Mouse (Mus musculus) erythroid progenitor cell, adult 5-6 weeks (primary cell): ENCODE measurements around the gene Park7. TPM values are rescaled to one million over a fixed set of nuclear protein-coding genes. Genes with fewer than 3 reads are reported as not detected.
"Not testable (repeated sequence)": the region's sequence is repeated elsewhere in the genome, so short reads cannot be mapped to it uniquely, and the experiment has no call there.

Experiments
- ATAC-seq: replicated peaks from 2 replicates; pipeline ENCODE4 v1.8.0; 2016; ENCODE audit warnings: moderate number of reproducible peaks, mild to moderate bottlenecking, moderate TSS enrichment, inconsistent platforms; ENCODE audit not compliant: poor library complexity, low FRiP score, severe bottlenecking
- total RNA-seq, 2 experiments: library from RNA; stranded (forward) in 1 of 2; stranded (reverse) in 1 of 2; fragments of 150-400 nt in 1 of 2; fragments of 186-747, 209-891 nt in 1 of 2; gene quantifications; 2 replicates each; pipeline versions ENCODE4 v1.2.3 to v1.2.4; 2015 to 2017; ENCODE audit warnings: low replicate concordance in 2 of 2

Gene Park7
- total RNA-seq, 2 experiments from 2014 or later = 62.5 to 104 TPM

DNA sequence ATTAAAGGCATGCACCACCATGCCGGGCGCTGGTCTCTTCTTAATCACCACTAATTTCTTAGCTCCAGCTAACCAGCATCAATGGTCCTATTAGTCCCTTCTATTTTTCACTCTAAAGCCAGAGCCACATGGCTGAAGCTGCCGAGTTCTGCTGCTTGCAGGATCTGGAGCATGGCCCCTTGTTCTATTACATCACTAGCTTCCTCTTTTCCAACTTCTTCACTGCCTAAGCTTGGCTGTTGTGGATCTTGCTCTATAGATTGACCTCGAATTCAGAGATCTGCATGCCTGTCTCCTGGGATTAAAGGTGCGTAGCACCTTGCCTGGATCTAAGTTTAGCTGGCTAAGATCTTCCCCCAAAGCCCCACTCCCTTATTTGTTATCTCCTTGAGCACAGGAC lies 31.6 kb downstream of the Park7 start:
- ATAC-seq = no peak

DNA sequence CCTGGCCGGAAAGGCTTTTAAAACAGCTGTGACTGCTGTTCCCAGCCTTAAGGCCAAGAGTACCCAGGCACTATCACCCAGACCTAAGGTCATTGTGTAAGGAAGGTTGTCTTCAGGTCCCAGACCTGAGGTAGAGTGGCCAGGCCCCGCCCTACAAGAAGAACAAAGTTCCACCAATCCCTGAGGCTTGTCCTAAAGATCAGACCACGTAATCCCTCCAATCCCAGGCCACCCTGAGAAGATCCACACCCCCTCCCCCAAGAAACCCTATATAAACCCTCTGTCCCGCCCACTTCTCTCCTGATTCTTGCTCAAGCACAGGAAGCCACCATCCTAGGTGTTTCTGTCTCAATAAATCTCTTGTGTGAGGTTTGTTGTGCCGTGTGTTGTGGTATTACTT lies 33.9 kb downstream of the Park7 start:
- no peak for ATAC-seq

DNA sequence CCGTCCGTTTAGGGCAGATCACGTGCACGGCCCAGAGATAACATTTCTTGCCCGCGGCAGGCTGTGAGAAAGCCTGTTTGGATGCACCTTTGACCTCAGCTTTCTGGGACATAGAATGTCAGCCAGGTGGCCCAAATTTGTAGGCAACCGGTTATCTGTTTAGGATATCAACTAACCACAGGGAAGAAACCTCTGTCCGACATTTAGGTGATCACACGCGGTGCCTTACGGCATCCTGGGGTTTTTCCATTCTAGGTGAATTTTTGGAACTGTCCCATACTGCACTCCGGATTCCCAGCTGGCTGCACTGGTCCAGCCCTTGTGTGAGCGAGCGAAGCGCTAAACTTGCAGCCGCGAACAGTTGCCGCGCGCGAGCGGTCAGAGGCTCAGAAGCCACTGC lies 34.6 kb downstream of the Park7 start:
- ATAC-seq = no peak

DNA sequence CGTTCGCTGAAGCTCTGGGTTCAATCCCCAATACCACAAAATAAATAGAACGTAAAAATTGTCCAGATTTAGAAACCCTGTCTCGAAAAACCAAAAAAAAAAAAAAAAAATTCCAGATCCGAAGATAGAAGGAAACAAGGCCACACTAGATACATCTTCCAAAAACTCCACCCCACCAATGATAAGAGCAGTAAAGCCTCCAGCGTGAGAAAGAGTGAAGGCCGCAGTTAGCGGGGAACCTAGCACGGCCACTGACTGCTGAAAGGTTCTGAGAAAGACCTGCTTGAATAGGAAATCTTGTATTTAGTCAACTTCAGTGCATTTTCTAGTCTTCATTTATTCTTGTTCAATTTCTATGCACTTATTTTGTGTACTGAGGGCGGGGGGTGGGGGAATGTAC lies 38.8 kb downstream of the Park7 start:
- no peak for ATAC-seq

DNA sequence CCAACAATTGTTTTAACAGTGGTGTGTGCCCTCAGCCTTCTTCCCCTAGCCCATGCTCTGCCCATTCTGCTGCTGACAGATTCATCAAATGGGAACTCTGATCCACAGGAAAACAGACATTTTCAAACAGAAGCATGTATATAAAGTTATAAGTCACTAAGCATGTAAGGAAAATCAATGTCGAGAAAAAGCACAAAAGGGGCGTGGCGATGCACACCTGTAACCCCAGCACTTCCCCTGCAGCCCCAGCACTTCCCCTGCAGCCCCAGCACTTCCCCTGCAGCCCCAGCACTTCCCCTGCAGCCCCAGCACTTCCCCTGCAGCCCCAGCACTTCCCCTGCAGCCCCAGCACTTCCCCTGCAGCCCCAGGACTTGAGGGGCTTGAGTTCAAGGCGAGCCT lies 39.8 kb downstream of the Park7 start:
- not testable (repeated sequence) for ATAC-seq

DNA sequence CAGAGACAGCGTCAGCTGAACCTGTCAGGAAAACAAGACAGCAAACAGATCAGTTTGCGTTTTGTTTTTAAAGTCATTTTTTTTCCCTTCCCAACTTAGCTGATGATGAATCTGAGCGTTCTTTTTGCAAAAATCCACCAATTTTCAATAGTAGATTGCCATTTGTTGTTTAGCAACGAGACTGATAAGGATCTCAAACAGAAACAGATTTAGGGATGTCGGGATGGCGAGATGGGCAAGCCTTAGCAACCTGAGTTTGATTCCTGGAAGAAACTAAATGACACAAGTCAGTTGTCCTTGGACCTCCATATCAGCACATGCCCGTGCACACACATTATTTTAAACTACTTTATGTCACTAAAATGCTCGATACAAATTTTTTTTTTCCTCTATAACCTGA lies 41.6 kb downstream of the Park7 start:
- ATAC-seq = no peak

DNA sequence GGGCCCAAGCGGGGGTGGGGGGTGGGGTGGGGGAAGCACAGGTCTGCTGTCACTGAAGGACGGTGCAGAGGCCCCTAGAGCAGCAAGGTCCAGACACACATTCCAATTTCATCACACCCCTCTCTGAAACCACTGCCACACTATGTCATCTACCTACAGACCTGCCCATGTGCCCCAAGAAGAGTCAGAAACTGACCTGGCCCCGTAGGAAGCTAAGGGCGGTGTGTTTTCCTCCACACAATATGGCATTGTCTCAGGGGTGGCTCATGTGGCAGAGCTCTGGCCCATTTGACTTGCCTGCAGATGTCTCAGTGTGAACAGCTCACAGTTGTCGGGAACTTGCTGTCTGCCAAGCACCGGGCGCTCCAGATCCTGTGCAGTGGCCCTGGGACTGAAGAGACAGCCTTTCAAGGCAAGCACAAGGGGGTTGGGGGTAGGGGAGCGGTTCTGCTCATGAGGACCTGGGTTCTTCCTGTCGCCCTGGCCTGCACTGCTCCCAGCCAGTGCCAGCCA lies 42.0 kb downstream of the Park7 start:
- no peak for ATAC-seq

DNA sequence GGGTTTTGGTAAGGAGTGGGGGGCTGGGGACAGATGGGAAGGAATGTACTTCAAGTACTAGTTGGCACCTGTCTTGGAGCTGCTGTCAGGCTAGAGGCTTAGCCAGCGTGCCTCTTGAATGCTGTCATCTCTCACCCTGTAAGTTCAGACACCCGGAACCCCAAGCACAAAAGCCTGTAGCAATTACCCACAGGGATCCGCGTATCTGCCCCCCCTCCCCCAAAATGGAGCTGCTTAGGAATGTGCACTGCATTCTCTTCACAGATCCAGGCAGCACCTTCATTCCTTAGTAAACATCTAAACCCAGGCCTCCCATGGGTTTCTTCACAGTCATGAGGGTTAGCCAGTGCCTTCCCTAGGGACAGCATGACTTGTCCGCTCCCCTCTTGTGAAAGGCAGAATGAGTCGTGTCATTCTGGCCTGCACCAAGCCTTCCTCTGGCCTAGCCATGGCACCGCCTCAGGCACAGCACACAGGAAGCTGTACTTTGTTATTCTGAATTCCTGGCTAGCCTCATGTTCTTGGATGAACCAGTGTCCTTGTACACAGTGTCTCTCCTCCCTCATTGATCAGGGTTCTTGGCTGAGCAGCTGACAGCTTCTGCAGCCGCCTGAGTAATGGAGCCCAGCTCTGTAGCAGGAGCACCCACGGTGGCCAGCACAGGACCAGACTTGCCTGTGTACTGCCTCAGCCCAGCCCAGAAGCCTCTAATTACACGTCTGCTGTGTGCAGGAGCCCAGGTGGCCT lies 42.7 kb downstream of the Park7 start:
- ATAC-seq = no peak

DNA sequence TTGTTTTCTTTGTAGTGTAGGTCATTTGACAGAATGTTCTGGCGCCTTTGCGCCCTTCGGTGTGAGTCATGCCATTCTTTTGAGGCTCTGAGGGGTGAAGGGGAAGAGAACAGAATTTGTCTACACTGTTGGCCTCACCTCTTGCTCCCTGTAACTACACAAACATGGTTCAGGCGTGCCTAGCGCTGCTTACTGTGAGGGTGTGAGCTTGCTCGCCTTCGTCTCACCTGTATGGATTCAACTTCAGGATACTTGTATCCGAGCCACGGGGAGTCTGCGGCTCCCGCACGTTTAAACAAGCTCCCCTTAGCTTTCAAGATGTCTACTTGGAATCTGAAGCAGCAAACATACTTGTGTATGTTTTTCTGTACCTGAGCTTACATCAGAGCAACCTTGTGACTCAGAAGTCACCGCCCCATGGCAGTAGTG lies 43.3 kb downstream of the Park7 start:
- no peak for ATAC-seq

DNA sequence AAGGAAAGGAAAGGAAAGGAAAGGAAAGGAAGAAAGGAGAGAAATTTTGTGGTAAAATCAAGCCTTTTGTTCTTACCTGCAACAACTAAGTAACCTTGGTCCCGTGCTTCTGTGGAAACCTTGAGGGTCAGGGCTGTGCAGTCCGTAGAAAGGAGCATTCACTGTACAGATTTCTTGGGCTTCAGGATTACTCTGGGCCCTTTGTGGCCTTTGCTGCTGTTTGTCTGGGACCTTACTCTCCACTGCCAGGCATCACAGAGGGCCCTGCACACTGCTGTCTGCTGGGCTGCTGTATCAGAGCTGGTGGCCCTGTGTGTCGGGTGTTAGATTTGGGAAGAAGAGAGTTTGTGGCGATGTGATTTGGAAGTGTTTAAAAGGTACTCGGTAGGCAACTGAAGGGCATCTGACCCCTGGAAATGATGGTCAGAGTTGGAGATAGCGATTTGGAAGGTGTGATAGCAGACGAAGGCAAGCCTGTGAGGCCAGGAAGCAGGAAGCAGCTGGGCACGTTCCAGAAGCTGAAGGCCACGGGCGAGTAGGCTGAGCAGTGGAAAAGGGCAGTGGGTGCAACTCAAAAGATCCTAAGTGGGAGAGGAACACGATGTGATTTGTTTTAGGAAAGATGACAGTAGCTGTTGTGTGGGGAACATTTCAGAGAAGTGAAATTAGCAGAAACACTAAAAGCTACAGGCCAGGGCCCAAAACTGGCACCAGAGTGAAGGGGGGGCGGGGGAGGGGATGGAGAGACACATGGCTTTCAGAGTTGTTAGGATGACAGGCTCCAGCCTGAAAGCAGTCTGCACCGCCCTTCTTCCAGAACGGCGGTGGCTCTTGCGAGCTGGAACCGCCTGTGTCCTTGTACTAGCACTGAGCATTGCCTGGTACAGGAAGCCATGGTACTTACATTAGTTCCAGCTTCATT lies 44.7 kb downstream of the Park7 start:
- no peak for ATAC-seq

DNA sequence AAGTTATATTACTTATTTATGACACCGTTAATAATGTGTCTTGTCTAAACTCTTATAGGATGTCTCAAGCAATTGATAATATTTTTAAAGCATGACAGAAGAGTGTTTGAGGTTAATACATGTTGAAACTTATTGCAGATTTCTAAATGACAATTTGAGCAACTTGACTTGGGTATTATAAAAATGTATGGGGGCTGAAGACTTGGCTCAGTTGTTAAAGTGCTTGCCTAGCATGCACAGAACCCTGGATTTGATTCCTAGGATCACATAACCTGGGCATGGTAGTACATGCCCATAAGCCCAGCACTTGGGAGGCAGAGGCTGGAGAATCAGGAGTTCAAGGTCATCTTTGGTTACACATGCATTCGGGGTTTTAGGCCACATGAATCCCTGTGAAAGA lies 45.4 kb downstream of the Park7 start:
- no peak for ATAC-seq

DNA sequence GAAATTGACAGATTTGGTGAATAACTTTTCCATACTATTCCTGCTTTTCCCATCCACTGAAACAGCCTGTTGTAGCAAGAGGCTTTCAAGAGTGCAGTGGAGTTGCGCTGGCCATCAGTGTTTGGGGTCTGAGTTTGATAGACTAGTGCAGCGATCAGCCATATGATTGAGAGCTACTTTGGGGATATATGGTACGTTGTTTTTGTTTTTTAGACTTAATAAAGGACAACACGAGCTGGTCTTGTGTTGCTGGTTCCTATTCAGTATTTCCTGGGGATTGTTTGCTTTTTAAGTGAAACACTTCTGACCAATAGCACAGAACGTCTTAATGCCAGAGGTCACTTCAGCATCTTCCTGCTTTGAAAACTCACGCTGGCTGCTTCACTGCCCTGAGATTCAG lies 46.1 kb downstream of the Park7 start:
- no peak for ATAC-seq

DNA sequence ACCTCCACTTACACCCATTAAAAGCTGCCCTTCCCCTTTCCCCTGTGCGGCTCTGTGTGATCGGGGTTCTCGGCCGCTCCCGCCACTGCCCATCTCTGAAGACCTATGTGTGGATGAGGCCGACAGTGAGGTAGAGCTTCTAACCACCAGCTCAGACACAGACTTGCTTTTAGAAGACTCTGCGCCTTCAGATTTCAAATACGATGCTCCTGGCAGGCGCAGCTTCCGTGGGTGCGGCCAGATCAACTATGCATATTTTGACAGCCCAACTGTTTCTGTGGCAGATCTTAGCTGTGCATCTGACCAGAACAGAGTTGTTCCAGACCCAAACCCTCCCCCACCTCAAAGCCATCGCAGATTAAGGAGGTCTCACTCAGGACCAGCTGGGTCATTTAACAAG lies 47.7 kb downstream of the Park7 start:
- no peak for ATAC-seq

DNA sequence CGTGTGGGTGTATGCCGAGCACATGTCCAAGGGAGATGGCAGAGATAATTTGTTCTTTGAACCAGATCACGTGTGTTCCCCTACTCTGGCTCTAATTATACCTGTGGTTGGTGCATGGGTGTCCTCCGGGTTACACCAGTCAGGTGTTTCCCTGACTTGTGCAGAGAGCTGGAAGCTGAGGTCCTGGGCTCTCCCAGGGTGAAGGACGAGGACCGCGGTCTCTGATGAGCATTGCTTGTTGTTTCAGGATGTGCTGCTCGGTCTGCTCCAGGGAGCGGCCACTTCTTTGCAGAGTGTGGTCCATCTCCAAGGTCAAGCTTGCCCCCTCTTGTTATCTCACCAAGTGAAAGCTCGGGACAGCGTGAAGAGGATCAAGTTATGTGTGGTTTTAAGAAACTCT lies 48.2 kb downstream of the Park7 start:
- ATAC-seq = no peak

DNA sequence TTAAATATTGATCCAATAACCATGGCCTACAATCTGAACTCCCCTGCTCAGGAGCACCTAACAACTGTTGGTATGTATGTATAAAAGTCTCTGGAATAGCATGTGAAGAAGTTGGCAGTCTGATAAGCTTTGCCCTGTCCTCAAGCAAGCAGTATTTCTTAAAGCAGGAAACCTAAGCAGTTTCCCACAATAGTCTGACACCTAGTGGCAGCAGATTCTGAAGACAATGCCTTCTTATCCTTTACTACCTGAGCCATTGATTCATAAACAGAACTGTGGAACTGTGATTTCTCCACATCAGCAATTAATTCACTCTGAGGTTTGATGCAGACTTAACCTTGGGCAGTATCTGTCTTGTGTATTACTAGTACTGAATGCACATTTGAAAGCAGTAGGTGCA lies 48.9 kb downstream of the Park7 start:
- no peak for ATAC-seq

DNA sequence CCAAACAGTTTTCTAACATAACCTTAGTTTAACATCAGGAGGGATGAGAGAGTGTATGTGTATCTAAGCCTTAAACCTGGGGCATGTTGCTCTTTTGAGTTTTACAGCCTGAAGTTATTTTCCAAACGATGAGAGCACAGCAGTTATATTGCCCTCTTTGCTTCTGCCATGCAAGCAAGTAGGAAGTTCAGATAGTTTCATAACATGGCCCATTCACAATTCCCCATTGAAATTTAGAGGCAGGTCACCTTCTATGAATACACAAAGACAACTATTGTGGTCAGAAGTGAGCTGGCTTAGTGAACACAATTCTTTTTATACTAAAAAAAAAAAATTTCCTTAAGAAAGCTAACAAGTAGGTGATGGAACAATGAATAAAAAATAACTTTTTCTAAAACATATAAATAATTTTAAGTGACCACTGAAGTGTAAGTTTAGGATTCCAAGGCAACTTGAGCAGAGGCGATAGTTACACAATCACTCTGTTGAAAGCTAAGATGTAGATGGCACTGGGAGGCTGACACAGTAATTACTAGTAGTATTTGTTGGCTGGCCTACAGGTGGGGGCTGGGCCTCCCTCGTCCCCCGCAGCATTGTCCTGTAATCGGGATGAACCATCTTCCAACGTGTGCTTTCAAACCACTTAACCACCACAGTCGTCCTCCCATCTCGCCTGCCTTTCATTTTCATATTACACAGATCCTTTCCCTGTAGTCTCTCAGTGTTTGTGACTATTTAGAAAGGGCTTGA lies 51.4 kb downstream of the Park7 start:
- ATAC-seq = no peak

DNA sequence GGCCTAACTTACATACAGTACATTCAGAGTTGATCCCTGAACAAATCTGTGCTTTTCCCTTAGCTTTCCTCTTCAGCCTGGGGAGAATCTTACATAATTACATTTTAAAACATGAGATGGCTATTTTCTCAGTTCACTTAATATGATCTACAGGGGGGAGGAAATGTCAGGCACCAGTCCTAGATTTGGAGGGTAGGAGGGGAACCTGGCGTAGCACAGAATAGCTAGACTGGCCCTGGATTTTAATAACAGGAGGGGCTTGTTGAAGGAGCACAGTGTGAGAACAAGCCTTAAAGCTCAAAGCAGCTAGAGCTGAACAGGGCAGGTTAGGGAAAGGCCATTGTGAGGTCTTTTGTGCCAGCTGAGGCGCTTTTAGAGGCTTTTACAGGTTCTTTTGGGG lies 53.1 kb downstream of the Park7 start:
- no peak for ATAC-seq

DNA sequence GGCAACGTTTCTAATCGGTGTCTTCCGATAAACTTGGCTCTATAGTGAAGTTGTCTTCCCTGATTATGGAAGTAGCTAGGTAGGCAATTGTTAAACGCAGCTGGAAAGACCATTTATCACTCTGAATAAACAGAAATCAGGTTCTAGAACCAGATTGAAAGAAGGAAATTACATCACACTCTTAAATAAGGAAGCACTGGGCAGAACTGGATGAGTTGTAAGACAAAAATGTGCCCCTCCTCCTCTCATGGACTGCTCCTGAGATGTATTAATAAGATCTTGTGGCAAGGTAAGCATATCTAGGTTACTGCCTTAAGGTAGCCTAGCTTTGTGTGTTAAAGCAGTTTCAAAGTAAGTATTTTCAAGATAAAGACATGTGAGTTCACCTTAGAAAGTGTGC lies 53.7 kb downstream of the Park7 start:
- ATAC-seq = no peak

DNA sequence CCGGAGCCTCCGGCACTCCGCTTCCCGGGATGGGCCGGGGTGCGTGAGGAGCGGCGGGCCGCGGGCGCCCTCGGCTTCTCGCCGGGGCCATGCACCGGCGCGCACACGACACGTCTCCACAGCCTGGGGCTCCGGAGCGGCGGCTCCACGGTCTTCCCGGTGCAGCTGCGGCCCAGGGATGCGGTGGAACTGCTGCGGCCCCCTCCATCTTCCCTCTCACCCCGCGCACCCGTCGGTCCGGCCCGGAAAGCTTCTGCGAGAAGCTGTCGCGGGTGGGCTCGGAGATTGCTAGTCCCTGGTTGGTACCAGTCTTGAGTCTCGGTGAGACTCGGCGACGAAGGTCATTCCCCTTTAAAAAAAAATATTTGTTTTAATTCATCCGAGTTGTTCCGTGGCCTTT lies 58.9 kb downstream of the Park7 start:
- ATAC-seq = no peak

DNA sequence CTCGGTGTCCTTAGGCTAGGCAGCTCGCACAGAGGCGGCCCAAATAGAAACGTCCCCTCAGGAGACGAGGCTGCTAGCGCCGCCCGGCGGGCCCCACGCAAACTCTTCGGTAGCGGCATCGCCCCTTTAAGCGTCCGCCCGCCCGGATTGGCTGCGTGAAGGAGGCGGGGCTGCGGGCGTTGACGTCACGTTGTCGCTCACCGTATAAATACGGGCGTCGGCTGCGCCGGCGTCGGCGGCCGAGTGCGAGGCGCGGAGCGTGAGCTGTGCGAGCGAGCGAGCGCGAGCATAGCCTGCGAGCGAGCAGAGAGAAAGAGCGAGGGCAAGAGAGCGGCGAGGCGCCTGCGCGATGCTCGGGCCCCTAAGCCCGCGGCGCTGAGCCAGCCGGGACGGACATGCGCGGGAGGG lies 59.4 kb downstream of the Park7 start:
- no peak for ATAC-seq
